Mouse (Mus musculus) liver, postnatal 0 days (tissue): ENCODE measurements around the gene Siah2. TPM values are rescaled to one million over a fixed set of nuclear protein-coding genes. Genes with fewer than 3 reads are reported as not detected.

Experiments used
- ATAC-seq: fragments of 200-750 bp; cut with Nextera tagmentation; 2 replicates; pipeline ENCODE4 v1.8.0; 2017; ENCODE audit warnings: mild to moderate bottlenecking, moderate library complexity
- DNase-seq: peaks from one replicate; pipeline ENCODE4 v3.0.0-alpha.2; 2016
- H3K27ac ChIP-seq: fragments of 300-500 bp; sonication (generic); 2 replicates; pipeline ENCODE4 v1.5.1; 2014; ENCODE audit warnings: antibody characterized with exemption, moderate library complexity, mild to moderate bottlenecking, low read depth
- H3K27me3 ChIP-seq: fragments of 300-500 bp; sonication (generic); 2 replicates; pipeline ENCODE4 v1.6.1; 2014; ENCODE audit warnings: low read length, control low read depth, mixed read lengths; ENCODE audit not compliant: insufficient read depth
- H3K36me3 ChIP-seq: fragments of 300-500 bp; sonication (generic); replicated peaks from 2 replicates; pipeline ENCODE4 v1.6.1; 2014; ENCODE audit warnings: mild to moderate bottlenecking, control low read depth, low read length, moderate library complexity, mixed read lengths; ENCODE audit not compliant: insufficient read depth
- H3K4me1 ChIP-seq: fragments of 300-500 bp; sonication (generic); 2 replicates; pipeline ENCODE4 v1.6.1; 2014; ENCODE audit warnings: antibody characterized with exemption, mild to moderate bottlenecking, control low read depth; ENCODE audit not compliant: insufficient read depth
- H3K4me2 ChIP-seq: fragments of 300-500 bp; sonication (generic); 2 replicates; pipeline ENCODE4 v1.6.1; 2014; ENCODE audit warnings: low read depth, mild to moderate bottlenecking, low read length, moderate library complexity, mixed read lengths
- H3K4me3 ChIP-seq: fragments of 300-500 bp; sonication (generic); 2 replicates; pipeline ENCODE4 v1.5.1; 2014; ENCODE audit warnings: low read depth, low read length
- H3K9ac ChIP-seq: fragments of 300-500 bp; sonication (generic); replicated peaks from 2 replicates; pipeline ENCODE4 v1.6.1; 2014; ENCODE audit warnings: mild to moderate bottlenecking, moderate library complexity
- H3K9me3 ChIP-seq: fragments of 300-500 bp; sonication (generic); 2 replicates; pipeline ENCODE4 v1.6.1; 2016; ENCODE audit warnings: mild to moderate bottlenecking, control low read depth, low read length, mixed read lengths
- CTCF ChIP-seq: sonication (generic); IDR thresholded peaks from 2 replicates; pipeline ENCODE4 v1.5.1; 2016; ENCODE audit warnings: antibody characterized with exemption, low read depth
- EP300 ChIP-seq: IDR thresholded peaks from 2 replicates; pipeline ENCODE4 v1.6.1; 2016; ENCODE audit warnings: antibody characterized with exemption, low read depth, mild to moderate bottlenecking
- WGBS: fragments of 180-500 bp; shearing (Covaris S2); extraction: QIAGEN DNeasy Blood & Tissue Kit; methylation state at CpG from one replicate; pipeline ENCODE4 v1.1.7; 2014; ENCODE audit not compliant: insufficient replicate concordance; 5-methylcytosine and 5-hydroxymethylcytosine counted together
- polyA plus RNA-seq: library from polyadenylated mRNA; unstranded; fragments of >200 nt; fragmentation: Nextera tagmentation; extraction: Ambion mirVana; gene quantifications from 2 replicates; pipeline ENCODE4 v1.2.1, GENCODE M21; 2015

Siah2 gene
- polyA plus RNA-seq, 1 experiment from 2014 or later: 7.1 TPM

DNA sequence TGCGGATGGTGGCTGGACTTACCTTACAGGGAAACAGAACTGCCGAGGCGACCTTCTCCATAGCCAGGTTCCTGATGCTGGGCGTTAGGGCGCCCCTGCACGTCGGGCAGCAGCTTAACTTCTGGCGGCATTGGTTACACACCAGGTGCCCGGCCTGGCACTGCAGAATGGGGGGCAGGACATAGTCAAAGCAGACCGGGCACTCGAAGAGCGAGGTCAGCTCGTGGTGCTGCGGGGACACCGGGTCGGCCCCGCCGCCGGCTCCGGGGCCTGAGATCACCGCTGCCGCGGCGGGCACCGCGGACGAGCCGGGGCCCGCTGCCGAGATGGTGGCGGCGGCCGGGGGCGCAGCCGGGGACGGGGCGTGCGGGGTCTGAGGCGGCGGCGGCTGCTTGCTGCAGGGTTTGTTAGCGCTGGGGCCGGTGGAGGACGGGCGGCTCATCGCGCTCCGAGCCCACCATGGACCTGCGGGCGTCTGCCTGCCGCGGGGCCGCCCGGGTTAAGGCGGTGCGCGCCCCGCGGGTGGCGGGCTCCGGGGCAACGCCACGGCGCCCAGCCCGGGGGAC, 743 bp downstream of the Siah2 start:
- H3K9me3 ChIP-seq: no peaks in the 10 kb centered on the region
- no peaks in the 10 kb centered on the region for H3K36me3 ChIP-seq
- TF ChIP-seq CTCF (peak; percentile 26; the same call in 1 of the 2 replicates), EP300 (no peak)
- peak overlapping the region; percentile 94 for H3K27ac ChIP-seq
- peaks cover 18% of the 10 kb centered on the region; the same call in 1 of the 2 replicates for H3K4me1 ChIP-seq
- no peaks in the 10 kb centered on the region for H3K27me3 ChIP-seq
- peak overlapping the region; percentile 77 for H3K9ac ChIP-seq
- peak; percentile 38 for DNase-seq
- H3K4me3 ChIP-seq: peak overlapping the region; percentile 76
- no peak for ATAC-seq
- WGBS: 0% methylated on average over 55 of the region's 65 CpGs
- H3K4me2 ChIP-seq: peak overlapping the region; percentile 94

- ATAC-seq (0 out of 2 replicates have a peak, but pooled peaks have one; percentile 4), DNase-seq (peak; percentile 61)
- H3K9me3 ChIP-seq: no peaks in the 10 kb centered on the region
- peak overlapping the region; percentile 77 for H3K9ac ChIP-seq
- peak overlapping the region; percentile 94 for H3K27ac ChIP-seq
- no peaks in the 10 kb centered on the region for H3K36me3 ChIP-seq
- no peaks in the 10 kb centered on the region for H3K27me3 ChIP-seq
- H3K4me3 ChIP-seq: peak overlapping the region; percentile 76
- TF ChIP-seq CTCF (no peak), EP300 (no peak)
- H3K4me1 ChIP-seq: peaks cover 19% of the 10 kb centered on the region; the same call in 1 of the 2 replicates
- H3K4me2 ChIP-seq: peak overlapping the region; percentile 94
- WGBS: under 1% methylated on average over 24 of the region's 24 CpGs
Observed at GRCm38 (mm10) chr3:58690619-58691373, 1.4 kb downstream of the Siah2 start.

GRCm38 (mm10) chr3:58689721-58690120, 2.5 kb downstream of the Siah2 start:
- Histone ChIP-seq H3K9me3 (no peaks in the 10 kb centered on the region), H3K27me3 (no peaks in the 10 kb centered on the region), H3K36me3 (no peaks in the 10 kb centered on the region), H3K4me2 (peak overlapping the region; percentile 94), H3K27ac (peak overlapping the region; percentile 94), H3K4me1 (peaks cover 26% of the 10 kb centered on the region; the same call in 1 of the 2 replicates), H3K4me3 (peak overlapping the region; percentile 76), H3K9ac (peak overlapping the region; percentile 37)
- DNase-seq (no peak), ATAC-seq (no peak)
- WGBS: 59% methylated on average over 3 of the region's 3 CpGs
- TF ChIP-seq EP300: no peak
- TF ChIP-seq CTCF: no peak

DNA sequence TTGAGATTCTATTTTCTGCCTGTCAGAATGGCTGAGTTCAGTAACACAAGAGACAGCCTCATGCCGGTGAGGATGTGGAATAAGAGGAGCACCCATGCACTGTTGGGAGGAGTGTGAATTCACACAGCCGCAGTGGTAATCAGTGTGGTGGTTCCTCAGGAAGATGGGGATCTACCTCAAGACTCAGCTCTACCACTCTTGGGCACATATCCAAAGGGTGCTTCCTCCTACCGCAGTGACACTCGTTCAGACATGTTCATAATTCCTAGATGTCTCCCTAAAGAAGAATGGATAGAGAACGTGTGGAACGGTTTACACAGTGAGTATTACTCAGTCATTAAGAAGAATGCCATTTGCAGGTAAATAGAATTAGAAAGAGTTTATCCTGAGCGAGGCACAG, 3.1 kb downstream of the Siah2 start:
- WGBS: 67% methylated on average over 7 of the region's 7 CpGs
- Histone ChIP-seq H3K9me3 (no peaks in the 10 kb centered on the region), H3K9ac (peak overlapping the region; percentile 37), H3K4me2 (peak overlapping the region; percentile 94), H3K27ac (peak overlapping the region; percentile 36), H3K36me3 (no peaks in the 10 kb centered on the region), H3K4me1 (peaks cover 26% of the 10 kb centered on the region; the same call in 1 of the 2 replicates), H3K4me3 (peak overlapping the region; percentile 76; the same call in 1 of the 2 replicates), H3K27me3 (no peaks in the 10 kb centered on the region)
- DNase-seq (no peak), ATAC-seq (no peak)
- TF ChIP-seq EP300 (no peak), CTCF (no peak)

DNA sequence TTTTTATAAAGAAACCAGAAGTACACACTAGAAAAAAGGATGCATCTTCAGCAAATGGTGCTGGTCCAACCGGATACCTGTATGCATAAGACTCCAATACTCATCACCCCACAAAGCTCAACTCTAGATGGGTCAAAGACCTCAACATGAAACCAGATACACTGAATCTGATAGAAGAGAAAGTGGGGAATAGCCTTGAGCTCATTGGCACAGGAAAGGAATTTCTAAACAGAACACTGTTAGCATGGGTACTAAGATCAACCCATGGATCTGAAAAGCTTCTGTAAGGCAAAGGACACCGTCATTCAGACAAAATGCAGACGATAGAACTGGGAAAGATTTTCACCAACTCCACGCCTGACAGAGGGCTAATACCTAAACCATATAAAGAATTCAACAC, 3.6 kb downstream of the Siah2 start:
- Histone ChIP-seq H3K27me3 (no peaks in the 10 kb centered on the region), H3K36me3 (no peaks in the 10 kb centered on the region), H3K27ac (peak overlapping the region; percentile 36), H3K4me2 (peak overlapping the region; percentile 94), H3K4me3 (0 out of 2 replicates have a peak overlapping the region, but pooled peaks have one; percentile 76), H3K9me3 (no peaks in the 10 kb centered on the region), H3K9ac (no peak overlapping the region), H3K4me1 (peaks cover 26% of the 10 kb centered on the region; the same call in 1 of the 2 replicates)
- WGBS: 73% methylated on average over 4 of the region's 4 CpGs
- ATAC-seq: no peak
- TF ChIP-seq CTCF (no peak), EP300 (no peak)
- DNase-seq: no peak

- H3K4me2 ChIP-seq: peak overlapping the region; percentile 94
- H3K4me3 ChIP-seq: 0 out of 2 replicates have a peak overlapping the region, but pooled peaks have one; percentile 1
Observed at GRCm38 (mm10) chr3:58686922-58687284, 5.3 kb downstream of the Siah2 start.

More at GRCm38 (mm10) chr3:58686922-58687284, 5.3 kb downstream of the Siah2 start:
- 50% methylated on average over 2 of the region's 2 CpGs for WGBS
- Histone ChIP-seq H3K9ac (no peak overlapping the region), H3K9me3 (no peaks in the 10 kb centered on the region), H3K27me3 (no peaks in the 10 kb centered on the region), H3K36me3 (0 out of 2 replicates have a peak, but pooled peaks cover 5% of the 10 kb centered on the region), H3K27ac (peak overlapping the region; percentile 88), H3K4me1 (peaks cover 27% of the 10 kb centered on the region)
- no peak for TF ChIP-seq EP300
- TF ChIP-seq CTCF: no peak
- DNase-seq: no peak
- ATAC-seq: no peak
